Mouse (Mus musculus) A20 (cell line): ENCODE results near the gene Foxn2.
"Not testable (repeated sequence)": the region's sequence is repeated elsewhere in the genome, so short reads cannot be mapped to it uniquely, and the experiment has no call there.

ENCODE experiments used
- DNase-seq: peaks from one replicate; pipeline ENCODE4 v3.0.0-alpha.2; 2011; ENCODE audit warnings: low read depth, low spot score

Gene Foxn2

DNA sequence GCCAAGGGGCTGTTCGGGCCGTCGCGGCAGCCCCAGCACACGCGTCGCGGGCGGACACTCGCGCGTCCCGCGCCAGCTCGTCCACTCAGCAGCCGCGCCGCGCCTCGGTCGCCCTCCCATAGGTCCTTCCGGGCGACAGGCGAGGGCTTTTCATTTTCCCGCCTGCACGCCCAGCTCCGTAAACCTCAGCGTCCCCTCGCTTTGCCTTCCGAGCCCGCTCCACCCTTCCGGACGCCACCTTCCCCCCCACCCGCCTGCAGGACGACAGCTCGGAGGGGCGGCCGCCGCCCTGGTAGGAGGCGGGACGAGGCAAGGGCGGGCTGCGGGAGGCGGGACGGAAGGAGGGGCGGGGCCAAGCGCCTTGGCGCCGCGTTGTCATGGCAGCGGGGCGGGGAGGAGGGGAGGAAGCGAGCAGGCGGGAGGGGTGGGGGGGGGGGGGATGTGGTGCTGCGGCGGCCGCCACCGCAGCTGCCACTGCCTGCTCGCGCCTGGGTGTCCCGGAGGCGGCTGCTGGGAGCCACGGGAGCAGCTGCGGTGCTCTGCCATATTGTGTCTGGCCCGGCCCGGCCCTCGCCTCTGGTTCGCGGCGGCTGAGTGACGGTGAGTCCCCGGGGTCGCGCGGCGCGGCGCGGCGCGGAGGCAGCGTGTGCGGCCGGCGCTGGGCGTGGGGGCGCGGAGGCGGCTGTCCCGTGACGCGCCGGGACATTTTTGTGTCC lies at the start of gene Foxn2:
Gene Foxn2 (plus strand): TSS at position 427 of the 716 bp plus-strand sequence.
- DNase-seq = peak; percentile 97

GRCm38 (mm10) chr17:88397501-88397900 lies 43.0 kb upstream of the Foxn2 start:
- DNase-seq = no peak

GRCm38 (mm10) chr17:88398090-88398489 lies 42.4 kb upstream of the Foxn2 start:
- no peak for DNase-seq

- DNase-seq = no peak
Observed at GRCm38 (mm10) chr17:88398854-88399253, 41.7 kb upstream of the Foxn2 start.

GRCm38 (mm10) chr17:88400122-88400521 lies 40.4 kb upstream of the Foxn2 start:
- DNase-seq = no peak

- no peak for DNase-seq
Observed at GRCm38 (mm10) chr17:88400702-88401475, 39.6 kb upstream of the Foxn2 start.

- DNase-seq = peak; percentile 30
Observed at GRCm38 (mm10) chr17:88403269-88403668, 37.2 kb upstream of the Foxn2 start.

GRCm38 (mm10) chr17:88404471-88404870 lies 36.0 kb upstream of the Foxn2 start:
- no peak for DNase-seq

DNA sequence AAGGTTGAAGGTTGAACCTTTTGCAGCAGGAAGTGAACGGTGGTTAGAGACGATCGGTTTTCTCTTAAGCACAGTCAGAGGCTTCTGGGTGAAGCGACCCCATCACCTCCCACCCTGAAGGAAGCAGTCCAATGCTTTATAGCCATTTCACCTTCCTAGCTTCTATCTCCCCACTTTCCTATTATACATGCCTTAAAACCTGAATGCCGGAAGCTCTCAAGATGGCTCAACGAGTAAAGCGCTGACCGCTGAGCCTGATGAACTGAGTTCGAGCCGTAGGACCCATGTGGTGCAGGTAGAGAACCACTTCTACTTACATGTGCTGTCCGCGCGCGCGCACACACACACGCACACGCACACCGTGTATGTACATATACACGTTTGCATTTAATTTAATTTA lies 35.4 kb upstream of the Foxn2 start:
- DNase-seq = no peak

DNA sequence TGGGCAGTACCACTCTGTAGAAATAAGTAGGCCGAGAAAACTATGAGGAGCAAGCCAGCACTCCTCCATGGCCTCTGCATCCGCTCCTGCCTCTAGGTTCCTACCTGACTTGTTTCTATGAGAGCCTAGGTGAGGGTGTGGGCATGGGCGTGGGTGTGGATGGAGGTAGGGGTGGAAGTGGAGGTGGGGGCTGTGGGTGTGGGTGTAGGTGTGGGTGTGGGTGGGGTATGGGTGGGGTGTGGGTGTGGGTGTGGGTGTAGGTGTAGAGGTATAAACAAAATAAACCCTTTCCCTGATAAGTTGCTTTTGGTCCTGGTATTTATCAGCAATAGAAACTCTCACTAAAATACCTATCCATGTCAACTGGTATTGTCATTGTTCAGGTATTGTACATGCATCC lies 30.8 kb upstream of the Foxn2 start:
- no peak for DNase-seq

- no peak for DNase-seq
Observed at GRCm38 (mm10) chr17:88413155-88413836, 27.2 kb upstream of the Foxn2 start.

DNA sequence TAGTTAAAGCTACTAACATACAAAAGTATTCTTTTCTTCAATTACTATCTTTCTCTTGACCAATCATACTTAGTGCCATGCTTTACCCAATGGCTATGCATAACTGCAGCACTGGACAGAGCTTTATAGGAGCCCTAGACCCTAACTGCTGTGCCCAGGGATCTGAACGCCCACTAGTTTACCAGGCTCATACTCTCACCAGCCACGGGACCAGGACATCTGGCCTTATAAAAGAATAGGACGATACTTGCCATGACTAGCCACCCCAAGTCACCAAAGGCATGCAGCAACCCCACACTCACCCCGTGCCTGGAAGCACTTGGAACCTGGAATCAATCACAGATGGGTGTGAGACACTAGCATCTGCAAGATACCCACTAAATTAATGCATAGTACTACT lies 20.1 kb upstream of the Foxn2 start:
- DNase-seq = no peak

GRCm38 (mm10) chr17:88421246-88421645 lies 19.3 kb upstream of the Foxn2 start:
- no peak for DNase-seq

DNA sequence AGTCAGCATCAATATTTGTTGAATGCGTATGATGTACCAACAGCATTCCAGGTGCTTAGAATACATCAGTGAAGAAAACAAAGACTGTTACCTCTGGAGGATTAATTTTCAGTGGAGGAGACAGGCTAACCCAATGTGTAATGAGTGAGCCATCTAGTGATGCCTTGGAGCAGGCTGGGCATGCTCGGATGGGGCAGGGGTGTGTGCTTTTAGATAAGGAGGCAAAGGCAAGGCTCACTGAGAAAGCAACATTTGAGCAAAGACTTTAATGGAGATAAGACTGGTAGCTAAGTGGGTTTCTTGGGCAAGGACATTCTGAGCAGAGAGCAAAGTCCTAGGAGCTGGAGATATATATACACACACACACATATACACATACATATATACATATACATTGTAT lies 9.8 kb upstream of the Foxn2 start:
- DNase-seq = no peak

DNA sequence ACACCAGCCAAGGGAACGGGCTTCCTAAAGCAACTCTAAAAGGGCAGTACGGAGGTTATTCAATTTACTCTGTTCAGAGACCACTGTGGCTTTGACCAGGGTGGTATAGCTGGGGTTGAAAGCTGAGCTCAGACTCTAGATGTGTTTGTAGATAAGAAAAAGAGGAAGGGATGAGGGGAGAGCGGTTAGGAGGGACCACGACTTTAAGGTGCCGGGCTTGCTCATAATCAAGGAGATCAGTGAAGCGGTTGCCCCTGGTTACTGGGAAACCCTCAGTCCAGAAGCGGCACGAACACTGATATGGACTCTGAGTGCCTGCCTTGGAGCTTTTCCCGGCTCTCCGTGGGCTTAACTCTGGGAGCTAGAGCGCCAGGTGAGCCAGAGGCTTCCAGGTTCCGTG lies 9.0 kb upstream of the Foxn2 start:
- DNase-seq = no peak

DNA sequence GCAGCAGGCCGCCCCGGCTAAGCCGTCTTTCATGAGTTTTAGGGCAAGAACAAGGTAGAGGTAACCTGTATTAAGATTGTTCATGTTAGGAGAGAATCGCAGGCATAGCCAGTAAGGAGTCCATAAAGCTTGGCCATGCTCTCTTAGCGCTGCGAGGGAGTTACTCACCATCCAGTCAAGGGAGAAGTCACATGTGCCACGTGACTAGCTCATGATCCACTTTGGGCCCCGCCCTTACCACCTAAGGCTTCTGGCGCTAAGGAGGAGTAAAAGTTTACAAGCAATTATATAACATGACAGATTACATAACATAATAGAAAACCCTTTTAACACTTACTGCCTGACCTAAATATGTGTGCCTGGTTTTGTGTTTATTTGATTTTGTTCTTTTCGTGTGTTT lies 8.5 kb upstream of the Foxn2 start:
- no peak for DNase-seq

DNA sequence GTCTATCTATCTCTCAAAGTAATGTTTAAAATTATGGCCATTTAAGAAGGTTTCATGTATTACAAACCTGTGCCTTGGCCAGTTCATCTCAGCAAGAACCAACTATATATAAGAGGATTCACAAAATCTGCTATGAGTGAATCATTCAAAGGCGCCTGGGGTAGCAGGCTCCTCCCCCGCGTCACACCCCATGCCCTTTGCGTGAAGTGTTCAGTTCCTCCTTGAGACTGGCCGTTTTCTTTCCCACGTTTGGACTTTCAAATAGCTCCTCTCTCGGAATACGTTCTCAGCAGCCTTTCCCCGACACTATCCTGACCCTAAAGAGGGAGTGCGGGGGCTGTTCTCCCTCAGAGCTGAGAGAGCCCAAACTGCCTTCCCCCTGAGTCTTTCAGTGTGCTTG lies 5.2 kb upstream of the Foxn2 start:
- no peak for DNase-seq

GRCm38 (mm10) chr17:88436284-88436683 lies 4.2 kb upstream of the Foxn2 start:
- DNase-seq = no peak

DNA sequence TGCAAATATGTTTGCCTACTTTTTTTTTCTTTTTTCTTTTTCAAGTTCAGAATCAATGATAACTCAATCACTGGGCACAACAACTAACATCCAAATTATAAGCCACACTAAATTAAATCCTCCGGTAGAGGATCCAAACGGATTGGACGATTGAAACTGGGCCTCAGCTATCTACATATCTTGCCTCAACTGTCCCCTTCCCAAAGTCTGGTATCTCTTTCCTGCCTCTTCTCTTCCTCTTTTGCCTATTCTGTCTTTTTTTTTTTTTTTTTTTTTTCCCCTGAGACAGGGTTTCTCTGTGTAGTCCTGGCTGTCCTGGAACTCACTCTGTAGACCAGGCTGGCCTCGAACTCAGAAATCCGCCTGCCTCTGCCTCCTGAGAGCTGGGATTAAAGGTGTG lies 3.8 kb upstream of the Foxn2 start:
- not testable (repeated sequence) for DNase-seq

GRCm38 (mm10) chr17:88437391-88437790 lies 3.1 kb upstream of the Foxn2 start:
- DNase-seq = no peak

GRCm38 (mm10) chr17:88439536-88440050 lies 918 bp upstream of the Foxn2 start:
- DNase-seq = no peak

- DNase-seq = peak; percentile 75
Observed at GRCm38 (mm10) chr17:88441001-88441431, 505 bp downstream of the Foxn2 start.
